Mouse (Mus musculus): Measurements from ENCODE around the gene Iqgap1.

The Iqgap1 gene

DNA sequence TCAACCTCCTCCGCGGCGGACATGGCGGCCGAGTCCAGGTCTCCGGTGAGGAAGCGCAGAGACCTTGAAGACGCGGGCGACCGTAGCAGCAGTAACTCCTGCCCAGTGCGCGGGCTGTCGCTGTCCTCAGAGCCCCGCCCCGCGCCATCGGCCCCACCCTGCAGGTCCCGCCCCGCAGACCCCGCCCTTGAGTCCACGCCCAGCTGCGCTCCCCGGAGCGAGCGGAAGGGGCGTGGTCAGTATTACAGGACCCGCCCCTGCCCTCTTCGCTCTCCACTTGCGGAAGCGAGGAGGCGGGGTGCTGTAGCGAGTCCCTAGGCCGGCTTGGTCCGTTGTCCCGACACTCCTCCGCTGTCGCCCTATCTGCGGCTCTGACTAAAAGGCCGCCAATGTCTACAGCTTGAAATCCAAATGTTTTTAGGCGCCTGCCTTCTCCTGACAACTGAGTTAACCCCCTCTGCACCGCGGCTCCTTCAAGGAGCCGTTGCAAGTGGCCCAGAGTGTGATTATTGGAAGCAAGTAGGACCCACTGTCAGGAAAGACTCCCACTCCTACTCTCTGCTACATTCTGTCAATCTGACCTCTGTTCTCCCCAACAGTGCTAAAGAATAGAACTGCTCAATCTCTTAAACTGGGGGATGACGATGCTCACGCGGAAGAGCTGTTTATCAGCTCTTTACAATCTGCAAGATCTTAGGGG lies 22.5 kb downstream of the Iqgap1 start:
- DNase-seq (ENCODE audit: low read depth, low spot score): peak; percentile 96

DNA sequence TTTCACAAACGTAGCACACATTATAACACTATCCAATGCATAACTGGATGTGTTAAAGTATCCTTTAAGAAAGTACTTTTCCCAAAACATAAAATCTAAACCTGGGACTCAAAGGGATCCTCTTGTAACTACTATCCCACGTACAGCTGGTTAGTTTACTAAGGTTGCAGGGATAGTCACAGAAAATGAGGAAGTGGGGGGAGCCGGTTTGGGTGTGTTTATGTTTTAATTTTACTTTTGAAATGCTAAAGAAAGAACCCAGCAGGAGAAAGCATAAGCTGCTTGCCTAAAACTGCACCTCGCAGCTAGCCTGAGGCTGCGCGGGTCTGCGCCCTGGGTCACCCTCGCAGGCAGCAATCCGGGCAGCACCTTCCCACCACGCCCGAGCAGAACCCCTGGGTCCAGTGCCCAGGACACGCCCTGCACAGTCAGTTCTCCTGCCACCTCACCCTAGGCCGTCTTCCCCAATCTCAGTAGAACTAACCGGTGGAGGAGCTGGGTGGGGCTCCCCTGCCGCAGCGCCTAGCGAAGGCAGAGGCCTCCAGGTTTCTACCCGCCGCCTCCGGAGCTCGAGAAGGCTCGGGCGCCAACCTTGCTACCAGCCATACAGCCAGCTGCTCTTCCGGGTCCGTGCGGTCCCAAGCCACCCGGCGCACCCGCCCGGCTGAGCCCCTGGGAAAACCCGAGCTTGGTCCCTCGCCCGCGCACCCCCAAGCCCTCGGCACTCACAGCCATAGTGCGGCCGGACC lies 23.2 kb downstream of the Iqgap1 start:
- peak; percentile 44 for DNase-seq (ENCODE audit: low read depth, low spot score)

DNA sequence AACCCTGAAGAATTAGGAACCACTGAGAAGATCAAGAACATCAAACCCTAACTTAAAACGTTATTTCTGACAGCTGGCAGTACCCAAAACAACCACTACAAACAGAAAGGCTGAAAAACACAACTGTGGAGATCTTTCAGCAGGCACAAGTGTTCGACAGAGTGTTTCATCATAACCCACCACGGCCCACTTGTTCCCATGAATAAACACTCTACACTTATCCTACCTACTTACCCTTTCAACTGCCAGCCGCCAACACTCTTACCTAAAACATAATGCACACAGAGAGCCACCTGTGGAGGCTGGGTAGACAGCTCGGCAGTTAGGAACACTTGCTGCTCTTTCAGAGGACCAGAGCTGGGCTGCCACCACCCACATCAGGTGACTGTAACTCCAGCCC lies 26.5 kb downstream of the Iqgap1 start:
- DNase-seq (ENCODE audit: low read depth, low spot score): no peak

DNA sequence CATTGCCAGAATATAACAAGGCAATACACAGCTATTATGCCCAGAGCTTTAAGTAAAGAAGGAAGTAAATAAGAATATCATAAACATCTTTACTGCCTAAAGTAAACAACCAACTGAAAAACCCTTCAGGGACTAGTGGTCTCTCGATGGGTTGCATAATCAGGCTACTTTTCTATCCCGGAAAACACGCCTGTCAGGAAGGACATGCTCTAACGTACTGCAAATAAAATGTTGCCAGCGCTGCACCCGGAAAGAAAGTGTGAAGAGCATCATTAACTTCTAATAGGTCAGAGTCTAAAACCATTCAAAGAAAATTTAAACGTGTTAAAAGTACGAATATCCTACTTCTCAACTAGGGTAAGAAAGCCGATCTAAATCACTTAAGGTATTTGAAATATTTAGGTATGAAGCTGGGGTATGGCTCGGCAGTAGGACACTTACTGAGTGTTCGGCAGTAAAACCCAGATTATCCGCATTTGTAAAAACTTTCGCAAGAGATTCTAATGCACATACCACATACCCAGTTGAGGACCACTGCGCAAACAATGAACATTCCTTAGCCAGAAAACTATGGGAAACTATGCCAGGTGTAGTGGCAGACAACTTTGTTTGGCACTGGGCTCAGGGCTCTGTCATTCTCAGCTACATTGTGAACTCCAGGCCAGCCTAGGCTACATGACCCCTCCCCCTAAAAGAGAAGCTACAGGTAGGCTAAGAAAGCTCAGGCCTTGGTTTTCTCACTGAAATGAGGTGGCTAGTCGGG lies 28.8 kb downstream of the Iqgap1 start:
- no peak for DNase-seq (ENCODE audit: low read depth, low spot score)

DNA sequence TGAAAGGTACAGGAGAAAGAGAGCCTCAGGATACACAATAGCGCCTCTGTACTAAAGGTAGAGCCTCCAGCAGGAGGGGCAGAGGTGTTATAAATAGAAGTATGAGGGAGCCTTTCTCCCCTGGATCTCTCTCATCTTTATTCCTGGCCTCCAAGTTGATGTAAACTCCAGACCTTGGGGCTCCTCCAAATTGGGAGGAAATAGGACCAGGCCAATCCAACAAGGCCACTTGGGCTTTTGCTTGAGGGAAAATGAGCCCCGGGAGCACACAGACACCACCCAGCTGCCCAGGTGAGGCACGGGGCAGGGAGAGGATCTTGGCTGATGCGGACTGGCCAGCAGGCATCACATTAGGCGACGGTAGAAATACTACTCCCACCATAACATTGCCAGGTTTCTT lies 29.5 kb downstream of the Iqgap1 start:
- no peak for DNase-seq (ENCODE audit: low read depth, low spot score)

DNA sequence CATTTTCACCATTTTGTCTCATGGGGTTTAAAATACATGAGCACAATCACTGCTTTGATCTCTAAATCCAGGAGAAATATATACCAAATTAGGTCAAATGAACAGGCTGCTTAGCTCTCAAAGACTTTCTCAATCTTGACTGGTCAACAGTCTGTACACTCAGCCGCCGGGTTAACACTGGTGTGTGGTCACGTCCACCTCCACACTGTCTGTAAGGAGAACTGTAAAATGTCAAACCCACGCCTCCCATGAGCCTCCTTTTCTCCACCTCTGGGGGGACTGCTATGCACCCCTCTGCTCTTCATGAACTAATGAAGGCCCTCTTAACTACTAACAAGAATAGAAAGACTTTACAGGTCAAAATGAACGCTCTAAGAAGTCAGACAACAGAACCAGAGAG lies 36.2 kb downstream of the Iqgap1 start:
- DNase-seq (ENCODE audit: low read depth, low spot score): no peak

DNA sequence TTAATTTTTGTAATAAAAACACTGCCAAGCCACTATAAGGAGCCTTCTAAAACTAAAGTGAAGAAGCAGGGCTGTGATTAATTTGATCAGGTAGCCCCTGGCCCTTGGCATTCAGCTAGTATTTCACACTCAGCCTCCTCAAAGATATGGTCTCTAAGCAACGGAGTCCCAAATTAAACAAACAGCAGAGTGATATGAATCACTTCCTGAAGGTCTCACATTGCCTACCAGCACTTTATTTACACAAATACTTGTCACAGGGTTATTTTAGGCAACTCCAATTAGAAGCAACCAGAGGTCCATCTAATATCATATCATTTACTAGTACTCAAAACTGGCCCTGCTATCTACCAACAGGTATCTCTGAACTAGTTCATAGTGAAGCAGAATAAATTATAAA lies 36.7 kb downstream of the Iqgap1 start:
- DNase-seq (ENCODE audit: low read depth, low spot score): no peak

DNA sequence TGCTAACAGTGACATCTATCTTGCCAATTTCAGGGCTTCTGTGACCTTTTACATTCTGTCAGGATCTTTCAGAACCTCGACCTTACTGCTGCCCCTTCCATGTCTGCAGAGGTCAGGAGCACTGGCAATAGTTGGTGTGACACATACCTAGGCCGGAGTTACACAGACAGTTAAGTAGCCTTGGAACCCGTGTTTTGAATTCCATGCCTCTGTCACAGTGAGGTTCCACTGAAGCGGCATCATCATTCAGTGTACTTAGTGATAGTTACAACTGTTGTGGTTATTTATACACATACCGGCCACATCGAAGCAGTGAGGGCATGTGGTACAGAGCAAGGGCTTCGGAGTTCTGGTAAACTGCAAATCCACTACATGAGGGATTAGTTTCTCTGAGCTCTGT lies 37.8 kb downstream of the Iqgap1 start:
- DNase-seq (ENCODE audit: low read depth, low spot score): no peak

DNA sequence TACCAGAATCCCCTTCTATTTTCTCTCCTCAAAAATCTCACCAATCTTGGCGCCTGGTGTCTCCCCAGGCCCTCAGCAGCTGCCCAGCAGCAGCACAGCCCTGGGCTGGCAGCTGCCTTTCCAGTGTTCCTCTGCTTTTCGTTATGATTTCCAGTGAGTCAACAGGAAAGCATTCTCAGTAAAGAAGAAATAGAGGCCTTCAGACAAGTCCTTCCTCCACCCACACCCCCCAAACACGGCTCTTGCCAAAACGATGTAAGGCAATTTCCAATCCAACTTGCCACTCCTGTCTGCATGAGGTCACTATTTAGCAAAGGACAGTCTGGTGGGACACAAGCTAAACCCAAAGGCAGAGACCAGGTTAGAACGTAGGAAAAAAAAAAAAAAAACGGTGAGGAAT lies 39.0 kb downstream of the Iqgap1 start:
- no peak for DNase-seq (ENCODE audit: low read depth, low spot score)

DNA sequence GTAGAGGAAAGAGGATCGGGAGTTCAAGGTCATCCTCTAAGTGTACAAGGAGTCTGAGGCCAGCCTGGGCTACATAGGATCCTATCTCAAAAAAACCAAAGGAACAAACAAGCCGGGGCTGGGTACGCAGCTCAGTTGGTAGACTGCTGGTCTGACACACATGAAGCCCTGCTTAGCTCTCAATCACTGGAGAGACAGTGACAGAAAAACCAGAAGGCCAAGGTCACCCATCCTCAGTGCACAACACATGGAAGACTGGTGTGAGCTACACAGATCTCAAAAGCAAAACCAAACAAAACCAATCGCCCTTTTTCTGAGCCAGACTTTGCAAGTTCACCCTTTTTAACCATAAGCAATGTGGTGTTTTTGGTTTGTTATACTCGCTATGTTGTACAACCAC lies 41.9 kb downstream of the Iqgap1 start:
- no peak for DNase-seq (ENCODE audit: low read depth, low spot score)

DNA sequence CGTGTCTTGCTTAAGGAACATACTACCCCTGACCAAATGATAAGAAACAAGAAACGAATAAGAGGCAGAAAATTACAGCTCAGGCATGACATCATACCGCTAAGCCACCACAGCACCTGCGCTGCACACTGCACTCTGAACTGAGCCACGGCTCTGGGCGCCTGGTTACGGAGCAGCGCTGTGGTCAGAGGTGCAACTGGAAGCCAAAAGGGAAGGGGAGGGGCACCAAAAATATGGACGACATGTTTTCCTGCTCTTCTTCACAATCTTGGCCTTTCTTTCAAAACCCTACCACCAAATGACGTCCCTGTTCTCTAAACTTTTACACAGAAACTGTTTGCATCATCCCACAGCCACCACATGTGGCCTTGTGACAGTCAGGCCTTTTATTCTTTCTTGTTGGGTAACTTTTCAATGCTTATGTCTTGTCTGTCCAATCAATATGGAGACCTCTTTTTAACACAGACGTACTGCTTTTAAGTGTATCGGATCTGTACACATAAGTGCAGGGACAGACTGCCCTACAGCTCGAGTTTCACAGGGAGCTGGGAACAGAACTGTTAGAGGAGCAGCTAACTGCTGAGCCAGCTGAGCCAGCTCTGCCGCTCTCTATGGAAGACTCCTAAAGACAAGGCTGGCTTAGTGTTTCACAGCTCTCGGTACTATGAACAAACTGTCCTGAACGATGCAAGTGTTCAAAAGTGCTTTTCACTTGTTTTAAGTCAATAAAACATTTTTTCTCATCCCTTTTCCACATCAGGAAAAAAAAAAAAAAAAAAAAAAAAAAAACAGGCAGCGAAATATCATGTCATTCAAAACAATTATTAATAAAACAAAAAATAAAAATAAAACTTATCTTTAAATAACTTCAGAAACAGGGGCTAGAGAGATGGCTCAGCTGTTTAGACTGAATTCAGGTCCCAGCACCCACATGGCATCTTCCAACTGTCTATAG lies 43.3 kb downstream of the Iqgap1 start:
- peak; percentile 52 for DNase-seq (ENCODE audit: low read depth, low spot score)

DNA sequence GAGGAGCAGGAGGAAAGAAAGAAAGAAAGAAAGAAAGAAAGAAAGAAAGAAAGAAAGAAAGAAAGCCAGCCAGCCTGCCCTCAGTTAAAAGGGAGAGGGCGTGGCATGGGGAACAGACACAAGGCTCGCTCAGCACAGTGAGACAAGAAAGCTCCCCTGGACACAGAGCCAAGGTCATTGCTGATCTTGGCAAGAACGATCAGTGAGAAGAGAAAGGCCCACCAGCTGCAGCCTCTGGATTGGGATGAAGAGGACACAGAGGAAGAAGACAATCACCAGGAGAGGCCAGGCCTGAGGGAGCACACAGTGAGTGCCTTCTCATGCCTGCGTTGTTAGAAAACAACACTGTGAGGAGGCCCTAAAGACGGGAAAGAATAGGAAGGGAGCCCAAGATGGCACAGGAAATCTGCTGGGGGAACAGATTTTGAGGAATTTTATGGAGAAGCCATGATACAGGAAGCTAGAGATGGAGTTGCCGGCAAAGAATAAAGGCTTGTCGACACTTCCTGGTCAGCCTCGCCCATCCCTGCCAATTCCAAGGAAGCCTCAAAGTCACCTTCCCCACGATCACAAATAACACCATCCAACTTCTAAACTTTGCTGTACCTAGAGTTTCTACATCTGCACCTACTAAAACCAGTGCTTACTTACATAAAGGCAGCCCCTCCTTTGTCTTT lies 44.2 kb downstream of the Iqgap1 start:
- DNase-seq (ENCODE audit: low read depth, low spot score): peak; percentile 77

DNA sequence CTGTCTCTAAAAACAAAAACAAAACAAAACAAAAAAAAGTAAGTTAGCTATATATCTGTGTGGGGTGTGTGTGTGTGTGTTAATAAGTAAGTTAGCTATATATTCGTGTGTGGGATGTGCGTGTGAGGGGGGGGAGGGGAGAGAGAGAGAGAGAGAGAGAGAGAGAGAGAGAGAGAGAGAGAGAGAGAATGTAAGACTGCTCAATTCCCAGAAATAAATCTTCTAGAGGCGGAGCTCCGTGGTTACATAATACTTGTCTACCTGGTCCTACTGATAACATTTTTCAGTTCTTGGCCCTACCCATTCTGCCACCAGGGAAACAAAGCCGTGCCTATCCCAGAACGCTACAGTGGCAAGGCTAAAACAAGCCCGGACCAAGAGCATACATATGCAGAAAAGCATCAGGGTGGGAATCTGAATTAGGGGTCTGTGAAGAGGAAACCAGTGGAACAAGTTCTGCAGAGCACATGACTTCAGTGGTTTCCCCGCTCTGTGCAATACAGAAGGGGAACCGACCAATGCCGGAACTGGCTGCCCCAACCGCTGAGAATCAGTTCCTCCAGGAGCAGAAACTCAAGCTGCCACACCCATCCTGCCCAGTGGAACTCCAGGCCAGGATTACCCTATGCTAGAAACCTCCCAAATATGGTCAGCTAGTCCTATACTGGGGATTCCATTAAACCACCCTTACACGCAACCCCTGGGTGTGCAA lies 46.7 kb downstream of the Iqgap1 start:
- DNase-seq (ENCODE audit: low read depth, low spot score): peak; percentile 89

DNA sequence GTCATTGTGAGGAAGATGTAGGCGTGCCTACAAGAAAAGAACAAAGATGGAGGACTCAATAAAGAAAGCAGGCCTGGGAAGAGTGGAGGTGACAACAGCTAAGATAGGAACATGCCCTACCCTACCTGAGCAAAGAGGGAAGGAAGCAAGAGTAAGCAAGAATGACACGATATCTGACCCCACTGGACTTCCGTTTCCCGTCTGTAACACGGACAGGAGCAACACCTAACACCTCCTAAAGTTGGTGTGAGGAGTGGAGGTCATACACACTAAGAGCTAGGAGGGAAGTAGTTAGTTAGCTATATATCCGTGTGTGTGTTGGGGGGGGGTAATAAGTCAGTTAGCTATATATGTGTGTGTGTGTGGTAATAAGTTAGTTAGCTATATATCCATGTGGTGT lies 47.4 kb downstream of the Iqgap1 start:
- no peak for DNase-seq (ENCODE audit: low read depth, low spot score)

DNA sequence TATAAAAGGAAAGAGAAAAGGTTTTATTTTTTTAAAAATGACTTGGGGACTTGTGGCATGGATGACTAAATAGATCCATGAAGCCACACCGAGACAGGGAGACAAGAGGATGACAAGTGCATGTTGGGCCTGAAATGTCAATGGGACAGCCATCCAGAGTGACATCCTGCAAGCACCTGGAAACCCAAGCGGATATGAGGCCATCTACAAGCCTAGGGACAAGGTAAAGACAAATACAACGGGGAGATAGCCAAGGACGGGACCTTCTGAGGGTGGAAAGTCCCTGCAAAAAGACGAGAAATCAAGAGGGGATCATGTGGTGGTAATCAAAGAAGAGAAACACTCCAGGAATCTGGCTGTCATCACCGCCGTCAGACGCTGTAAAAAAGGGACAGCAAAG lies 48.6 kb downstream of the Iqgap1 start:
- DNase-seq (ENCODE audit: low read depth, low spot score): no peak

DNA sequence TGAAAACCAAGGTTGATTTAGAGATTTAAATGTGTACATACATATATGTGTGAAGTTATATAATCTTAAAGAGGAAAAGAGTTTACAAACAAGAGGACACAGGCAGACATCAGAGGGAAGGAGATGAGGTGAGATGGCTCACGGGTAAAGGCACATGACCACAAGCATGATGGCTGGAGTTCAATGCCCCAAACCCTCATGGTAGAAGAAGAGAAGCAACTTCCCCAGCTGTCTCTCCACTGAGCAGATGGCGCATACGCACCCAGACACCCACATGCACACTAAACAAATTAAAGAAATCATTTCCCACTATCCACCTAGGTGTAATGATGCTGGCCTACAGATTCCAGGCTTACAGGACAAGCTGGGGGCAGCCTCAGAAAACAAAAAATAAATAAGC lies 49.7 kb downstream of the Iqgap1 start:
- DNase-seq (ENCODE audit: low read depth, low spot score): no peak

DNA sequence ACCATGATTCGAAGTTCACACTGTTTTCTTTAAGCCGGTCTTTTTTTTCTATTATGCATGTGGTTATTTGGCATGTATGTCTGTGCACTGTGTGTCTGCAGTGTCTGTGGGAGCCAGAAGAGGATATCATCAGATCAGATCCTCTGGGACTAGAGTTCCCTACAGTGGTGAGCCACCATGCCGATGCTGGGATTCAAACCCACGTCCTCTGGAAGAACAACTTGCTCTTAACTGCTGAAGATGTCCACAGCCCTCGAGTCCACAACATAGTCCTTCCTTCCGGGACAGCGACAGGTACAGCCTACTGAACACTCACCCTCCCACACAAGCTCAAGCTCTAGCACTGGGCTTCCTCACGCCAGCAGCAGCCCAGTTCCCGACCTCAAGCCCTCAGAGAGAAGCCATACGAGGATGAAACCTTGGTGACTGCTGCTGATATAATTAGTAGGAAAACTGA lies 50.3 kb downstream of the Iqgap1 start:
- DNase-seq (ENCODE audit: low read depth, low spot score): no peak

DNA sequence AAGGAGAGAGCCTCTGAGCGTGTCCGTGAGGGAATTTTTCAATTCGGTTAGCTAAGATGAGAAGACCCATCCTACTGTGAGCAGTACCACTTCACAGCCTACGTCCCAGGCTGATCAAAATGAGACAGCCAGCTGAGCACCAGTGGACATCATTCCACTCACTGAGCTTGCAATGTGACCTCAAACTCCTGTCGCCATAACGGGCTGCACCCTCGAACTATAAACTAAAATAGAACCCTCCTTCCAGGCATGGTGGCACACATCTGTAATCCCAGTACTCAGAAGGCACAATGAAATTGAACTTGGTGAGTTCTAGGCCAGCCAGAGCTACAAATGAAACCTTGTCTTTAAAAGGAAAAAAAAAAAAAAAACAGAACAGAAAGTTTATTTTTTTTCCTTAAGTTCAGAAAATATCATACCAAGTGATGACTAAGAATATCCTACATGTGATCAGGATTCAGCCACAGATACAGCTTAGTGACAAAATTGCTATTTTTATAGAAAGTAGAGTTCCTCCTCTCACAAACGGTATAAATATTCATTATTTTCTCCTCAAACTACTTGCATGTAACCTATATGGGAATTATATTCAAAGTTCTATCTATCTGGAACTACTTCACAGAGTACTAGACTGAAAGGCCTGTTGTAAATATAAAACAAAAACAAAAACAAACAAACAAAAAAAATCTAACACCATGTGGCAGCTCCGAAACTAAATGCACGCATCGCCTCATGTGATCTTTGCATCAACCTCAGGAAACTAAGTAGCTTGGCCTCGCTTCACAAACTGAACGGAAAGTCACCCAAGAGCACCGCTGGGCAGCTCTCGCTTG lies 50.9 kb downstream of the Iqgap1 start:
- no peak for DNase-seq (ENCODE audit: low read depth, low spot score)

Data from ES-CJ7 (cell line).